Mouse (Mus musculus): ENCODE data around the gene Gm20388. TPM values are rescaled to one million over a fixed set of nuclear protein-coding genes. Genes with fewer than 3 reads are reported as not detected.

Gm20388 gene
- total RNA-seq, 2 experiments from 2014 or later = not detected

DNA sequence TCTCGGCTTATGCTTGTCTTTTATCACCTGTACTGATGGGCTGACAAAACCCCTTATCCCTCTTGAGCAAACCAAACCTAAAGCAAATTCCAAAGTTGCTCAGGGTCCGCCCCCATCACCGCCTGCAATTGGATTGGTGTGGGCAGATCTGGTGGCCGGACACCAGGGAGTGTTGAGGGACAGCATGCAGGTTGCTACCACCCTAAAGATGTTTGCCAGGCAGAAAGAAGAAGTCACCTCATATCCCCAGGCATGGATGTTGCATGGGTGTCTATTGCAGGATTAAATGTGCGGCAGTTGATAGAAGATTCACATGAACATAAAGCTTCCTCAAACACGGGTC lies 4189.0 kb downstream of the Gm20388 start:
- no peak for DNase-seq (ENCODE audit: low spot score in 2 of 2)

DNA sequence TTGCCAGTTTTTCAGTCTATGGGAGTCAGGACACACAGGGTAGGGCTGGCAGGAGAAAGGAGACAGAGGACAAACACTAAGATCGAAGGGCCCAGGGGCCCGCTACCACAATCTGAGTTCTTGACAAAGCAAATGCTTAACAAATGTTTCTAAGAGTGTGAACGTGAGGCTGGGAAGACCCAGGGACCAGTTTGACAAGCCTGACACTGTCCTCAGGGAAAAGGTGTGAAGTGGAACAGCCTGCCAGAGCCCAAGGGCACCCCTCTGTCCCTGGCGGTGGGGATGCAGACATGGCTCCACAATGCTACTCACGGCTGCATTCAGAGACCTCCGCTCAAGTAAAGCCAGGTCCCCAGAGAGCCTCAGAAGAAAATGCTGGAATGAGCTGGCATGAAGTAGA lies 4195.2 kb downstream of the Gm20388 start:
- no peak for DNase-seq (ENCODE audit: low spot score in 2 of 2)

DNA sequence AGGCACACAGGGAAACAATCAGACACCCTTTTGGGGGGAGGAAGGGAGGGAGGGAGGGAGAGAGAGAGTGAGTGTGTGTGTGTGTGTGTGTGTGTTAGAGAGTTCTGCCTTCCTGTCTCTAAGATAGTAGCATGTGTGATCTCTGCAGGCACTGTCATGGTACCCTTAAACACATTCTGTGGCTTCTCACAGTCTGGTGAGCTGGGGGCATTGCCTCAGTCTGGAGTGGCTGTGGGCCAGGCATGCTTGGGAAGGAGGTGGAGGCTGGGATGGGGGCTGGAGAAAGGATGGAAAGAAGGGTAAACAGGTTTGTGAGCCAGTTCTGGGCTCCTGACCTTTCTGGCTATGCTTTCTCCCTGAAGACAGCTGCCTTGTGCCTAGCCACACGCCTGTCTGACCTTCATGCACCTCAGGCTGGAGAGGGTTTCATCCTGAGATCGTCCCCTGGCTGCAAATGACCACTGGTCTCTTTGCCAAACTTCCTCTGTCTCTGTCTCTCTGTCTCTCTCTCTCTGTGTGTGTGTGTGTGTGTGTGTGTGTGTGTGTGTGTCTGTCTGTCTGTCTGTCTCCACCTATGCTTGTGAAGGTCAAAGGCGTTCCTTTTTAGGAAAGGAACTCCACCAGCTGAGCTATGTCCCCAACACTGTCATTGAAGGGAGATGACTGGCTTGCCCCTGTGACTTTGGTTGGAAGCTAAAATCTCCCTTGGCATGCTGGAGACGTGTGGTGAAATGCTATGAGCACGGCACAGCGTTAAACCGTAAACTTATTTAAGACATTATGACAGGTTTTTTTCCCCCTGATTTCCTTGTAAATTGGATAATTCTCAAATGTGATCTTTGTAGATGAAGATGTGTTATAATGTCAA lies 4195.9 kb downstream of the Gm20388 start:
- no peak for DNase-seq (ENCODE audit: low spot score in 2 of 2)

DNA sequence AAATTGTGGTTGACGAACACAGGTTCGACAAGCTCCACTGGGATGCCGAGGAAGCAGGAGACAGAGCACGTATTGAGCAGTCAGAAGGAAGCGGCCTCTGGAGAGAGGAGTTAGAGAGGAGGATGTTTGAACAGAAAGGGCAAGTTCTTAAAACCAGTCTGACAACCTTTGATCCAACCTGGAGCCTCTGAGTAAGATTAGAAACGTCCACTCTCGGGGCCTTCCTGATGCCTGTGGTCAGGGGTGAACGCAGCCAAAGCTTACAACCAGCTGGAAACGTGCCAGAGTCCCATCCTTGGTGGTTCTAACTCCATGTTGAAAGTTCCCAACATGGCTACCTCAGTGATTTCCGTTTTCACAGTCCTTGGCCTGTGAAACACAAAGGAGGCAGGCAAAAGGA lies 4202.5 kb downstream of the Gm20388 start:
- no peak for DNase-seq (ENCODE audit: low spot score in 2 of 2)

DNA sequence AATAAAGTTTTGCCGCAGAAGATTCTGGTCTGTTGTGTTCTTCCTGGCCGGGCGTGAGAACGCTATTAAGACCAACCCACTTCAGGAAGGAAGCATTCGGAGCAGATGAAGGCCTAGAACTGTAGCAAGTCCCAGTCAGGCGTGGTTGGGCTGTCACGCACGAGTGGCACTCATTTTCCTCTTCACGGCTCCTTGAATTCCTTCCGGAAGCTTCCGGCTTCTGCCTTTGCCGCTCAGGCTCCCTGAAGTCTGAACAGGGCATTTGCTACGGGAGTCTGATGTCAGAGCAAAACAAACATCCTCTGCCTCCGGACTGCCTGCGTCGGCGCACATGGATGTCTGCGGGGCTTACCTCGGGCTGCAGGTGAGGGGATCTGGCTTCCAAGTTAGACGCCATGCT lies 4214.6 kb downstream of the Gm20388 start:
- no peak for DNase-seq (ENCODE audit: low spot score in 2 of 2)

DNA sequence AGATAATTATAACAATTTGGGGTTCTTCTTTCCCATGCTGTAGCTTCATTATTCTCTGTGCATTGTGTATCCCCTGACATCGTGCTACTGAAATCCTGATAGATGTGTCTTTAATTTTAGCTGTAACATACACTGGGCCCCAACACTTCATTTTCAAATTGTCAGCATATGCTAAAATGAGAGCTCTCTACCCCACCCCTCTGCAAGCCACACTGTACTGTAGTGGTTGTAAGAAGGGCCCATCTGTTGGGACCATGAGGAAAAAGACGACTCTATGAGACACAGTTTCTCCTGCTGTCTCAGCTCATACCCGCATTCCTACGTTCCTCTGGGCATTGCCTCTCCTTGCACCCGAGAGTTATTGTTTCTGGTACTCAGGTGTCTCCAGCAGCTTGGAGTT lies 4226.6 kb downstream of the Gm20388 start:
- DNase-seq (ENCODE audit: low spot score in 2 of 2) = peak in 1 of 2 experiments; percentile 32

DNA sequence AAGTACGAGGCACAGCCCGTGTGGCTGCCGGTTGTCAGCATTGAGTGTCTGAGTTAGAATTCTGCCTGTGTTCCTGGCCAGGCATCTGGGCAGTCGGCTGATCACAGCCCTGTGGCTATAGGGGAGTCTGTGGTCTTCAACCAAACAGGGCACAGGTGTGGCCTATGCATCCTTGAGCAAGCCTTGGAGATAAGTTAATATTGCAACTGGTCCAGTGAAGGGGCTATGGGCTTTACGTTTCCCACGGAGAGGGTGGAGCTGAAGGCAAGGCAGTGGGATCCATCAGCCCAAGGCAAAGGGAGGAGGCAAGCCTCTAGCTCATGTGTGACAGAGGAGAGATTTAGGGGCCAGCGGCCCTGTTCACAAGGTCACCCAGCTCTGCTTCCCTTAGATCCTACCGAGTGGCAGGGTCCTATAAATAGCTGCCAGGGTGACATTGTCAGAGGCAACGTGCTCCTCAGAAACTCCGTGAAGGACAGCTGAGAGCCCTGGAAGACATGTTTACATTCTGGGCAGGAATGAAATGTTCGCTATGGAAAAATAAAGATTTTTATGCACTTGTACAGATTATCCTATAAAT lies 4229.7 kb downstream of the Gm20388 start:
- DNase-seq (ENCODE audit: low spot score in 2 of 2) = no peak

DNA sequence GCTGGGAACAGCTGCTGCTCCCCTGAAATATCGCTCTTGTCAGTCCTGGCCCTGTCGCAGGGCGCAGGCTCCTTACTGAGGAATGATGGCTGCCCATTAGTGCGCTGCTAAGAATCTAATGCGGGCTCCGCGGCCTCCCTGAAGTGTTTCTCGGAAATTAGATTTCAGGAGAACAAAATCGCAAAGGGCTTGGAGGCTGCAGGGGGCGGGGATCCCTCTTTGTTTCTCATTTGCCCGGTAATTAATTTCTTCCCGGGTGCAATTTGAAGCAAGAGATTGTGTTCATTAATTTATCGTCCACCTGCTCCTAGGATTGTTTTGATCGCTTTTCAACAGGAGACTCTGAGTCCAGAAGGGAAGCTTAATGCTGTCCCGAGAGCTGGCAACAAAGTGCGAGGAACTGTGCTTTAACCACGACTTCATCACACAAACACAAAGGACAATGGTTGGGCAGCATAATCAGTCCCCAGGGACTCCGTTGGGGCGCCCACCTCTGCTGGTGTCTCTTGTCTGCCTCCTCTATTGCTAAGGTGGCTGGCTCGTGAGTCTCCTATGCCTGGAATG lies 4230.3 kb downstream of the Gm20388 start:
- no peak for DNase-seq (ENCODE audit: low spot score in 2 of 2)

DNA sequence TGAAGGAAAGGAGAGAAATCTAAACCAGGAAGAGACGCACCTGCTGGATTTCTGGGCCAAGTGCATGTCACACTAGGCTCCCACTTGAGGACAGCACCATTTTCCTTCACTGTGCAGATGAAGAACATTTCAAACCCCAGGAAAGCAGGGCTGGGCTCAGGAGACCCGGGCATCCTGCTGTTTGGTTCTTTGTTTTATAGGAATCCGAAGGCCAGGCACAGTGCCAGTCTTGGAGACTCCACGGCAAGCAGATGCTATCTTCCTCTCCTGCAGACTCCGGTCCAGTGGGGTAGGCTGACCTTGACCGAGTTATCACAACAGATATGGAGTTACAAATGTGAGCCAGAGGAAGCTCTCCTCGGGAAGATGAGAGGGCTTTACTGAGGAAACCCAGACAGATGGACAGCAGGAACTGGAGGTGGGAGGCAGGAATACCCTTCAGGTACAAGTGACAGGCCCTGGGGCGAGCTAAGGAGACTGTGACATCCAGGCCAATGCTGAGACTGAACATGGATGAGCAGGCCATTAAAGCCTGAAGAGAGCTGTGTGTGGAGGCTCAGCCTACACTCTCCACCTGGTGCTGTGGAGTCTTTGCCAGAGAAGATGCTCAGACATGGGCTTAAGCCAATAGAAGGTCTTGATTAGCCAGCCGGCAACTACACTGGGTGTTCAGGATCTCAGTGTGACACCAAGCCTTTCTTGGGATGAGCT lies 4231.2 kb downstream of the Gm20388 start:
- peak in 1 of 2 experiments; percentile 33 for DNase-seq (ENCODE audit: low spot score in 2 of 2)

DNA sequence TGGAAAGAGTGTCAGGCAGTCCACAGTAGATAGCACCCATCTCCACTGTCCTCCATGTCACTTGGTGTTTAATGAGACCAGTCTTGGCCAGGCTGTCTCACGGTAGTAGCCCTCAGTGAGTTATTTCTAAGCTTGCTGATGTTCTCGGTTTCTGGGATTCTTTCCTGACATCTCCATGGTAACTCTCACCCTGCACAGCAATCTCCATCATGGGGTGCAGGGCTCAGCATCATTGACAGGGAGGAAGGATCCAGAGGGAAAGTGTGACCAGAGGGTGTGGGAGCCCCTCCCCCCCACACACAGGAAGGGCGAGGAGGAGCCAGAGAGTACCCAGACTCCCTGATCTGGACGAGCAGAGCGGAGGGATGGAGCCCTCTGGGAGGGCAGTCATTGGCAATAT lies 4232.4 kb downstream of the Gm20388 start:
- no peak for DNase-seq (ENCODE audit: low spot score in 2 of 2)

DNA sequence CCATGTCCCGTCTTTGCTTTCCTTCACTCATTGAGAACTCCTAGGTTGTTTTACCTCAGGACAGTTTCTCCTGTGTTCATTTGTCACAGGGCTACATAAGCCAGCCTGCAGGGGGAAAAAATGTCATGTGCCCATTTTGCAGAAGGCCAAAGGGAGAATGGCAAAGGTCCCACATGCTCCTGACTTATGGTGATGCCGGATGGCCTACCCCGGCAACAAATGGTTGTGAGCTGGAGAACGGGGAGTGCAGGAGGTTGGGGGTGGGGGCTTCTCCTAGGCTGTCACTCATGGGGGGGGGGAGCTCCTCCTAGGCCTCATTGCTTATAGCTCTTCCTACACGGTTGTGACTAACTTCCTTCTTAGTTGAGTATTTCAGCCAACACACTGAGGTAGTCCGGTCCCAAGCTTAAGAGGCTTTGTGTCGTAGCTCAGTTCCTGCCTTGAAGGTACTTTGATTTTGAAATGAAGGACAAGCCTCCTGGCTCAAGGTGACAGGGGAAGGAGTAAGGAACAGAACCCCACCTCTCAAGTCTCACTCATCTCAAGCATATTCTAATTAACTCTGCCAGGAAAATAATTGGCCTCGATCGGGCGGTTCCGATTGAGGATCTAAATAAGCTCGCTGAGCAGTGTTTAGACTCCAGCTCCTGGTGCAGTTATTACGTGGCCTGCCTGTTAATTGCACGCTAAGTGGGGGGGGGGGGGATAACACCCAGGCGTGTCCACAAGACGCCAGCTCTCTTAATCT lies 4233.4 kb downstream of the Gm20388 start:
- no peak for DNase-seq (ENCODE audit: low spot score in 2 of 2)

DNA sequence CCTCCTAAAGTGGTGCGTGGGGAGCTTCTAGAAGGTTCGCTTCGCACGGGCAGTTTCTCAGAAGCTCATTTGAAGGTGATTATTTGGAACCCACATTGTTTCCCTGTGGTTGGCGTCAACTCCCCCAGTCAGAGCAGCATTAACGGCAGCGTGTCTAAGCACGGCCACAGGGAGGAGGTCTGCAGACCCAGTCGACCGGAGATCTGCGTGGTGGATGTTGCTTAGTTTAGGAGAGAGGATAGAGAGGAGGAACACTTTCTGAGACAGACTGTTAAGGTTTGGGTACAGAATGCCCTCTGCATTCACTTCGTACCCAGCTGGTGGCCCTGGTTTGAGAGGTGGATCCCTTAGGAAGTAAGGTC lies 4234.0 kb downstream of the Gm20388 start:
- no peak for DNase-seq (ENCODE audit: low spot score in 2 of 2)

DNA sequence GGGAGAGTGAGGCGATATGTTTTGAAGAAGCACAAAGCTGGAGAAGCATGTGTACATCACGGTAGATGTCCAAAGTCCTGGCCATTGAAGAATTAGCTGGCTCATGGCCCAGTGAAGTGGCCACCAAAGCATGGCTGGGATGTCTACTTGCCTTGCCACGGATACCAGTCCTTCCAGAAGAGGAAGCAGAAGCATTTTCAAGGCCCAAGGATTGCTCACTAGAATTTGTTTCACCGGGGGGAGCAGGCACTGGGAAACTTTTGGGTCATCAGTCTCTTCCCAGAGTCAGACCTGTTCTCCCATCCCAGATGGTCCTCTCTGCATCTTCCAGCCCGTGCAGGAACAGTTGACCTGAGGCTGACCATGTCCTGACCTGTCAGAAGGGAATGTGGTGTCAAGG lies 4235.6 kb downstream of the Gm20388 start:
- no peak for DNase-seq (ENCODE audit: low spot score in 2 of 2)

DNA sequence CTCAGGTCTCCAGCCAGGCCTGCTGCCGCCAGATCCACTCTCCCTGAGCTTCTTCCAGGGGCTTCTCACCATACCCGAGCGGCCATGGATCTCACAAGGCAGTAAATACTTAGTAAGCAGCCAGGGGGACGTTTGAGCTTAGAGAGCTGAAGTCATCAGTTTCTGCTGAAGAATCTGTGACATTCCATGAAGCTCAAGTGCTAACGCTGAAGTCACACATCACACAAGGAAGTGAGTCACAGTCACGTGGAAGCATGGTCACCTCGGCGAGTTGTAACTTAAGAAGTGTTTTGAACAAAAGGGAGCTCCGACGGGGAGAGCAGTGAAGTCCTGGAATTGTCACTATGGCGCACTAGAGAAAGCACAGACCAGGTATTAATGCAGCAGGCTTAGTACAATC lies 4239.4 kb downstream of the Gm20388 start:
- DNase-seq (ENCODE audit: low spot score in 2 of 2) = no peak

DNA sequence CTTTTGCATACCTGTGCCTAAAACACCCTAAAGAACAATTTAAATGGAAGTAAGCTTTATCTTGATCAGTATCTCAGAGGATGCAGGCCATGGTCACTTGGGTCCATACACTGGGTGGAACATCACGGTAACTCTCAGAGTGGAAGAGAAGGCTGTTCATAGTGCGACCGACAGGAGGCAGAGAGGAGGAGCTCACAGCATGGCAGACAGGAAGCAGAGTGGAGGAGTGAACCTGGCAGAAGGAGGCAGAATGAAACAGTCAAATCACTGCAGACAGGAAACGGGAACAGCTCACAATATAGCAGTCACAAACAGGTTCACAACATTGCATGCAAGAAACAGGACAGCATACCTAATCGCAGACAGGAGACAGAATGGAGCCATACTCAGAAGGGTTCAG lies 4239.9 kb downstream of the Gm20388 start:
- no peak for DNase-seq (ENCODE audit: low spot score in 2 of 2)

DNA sequence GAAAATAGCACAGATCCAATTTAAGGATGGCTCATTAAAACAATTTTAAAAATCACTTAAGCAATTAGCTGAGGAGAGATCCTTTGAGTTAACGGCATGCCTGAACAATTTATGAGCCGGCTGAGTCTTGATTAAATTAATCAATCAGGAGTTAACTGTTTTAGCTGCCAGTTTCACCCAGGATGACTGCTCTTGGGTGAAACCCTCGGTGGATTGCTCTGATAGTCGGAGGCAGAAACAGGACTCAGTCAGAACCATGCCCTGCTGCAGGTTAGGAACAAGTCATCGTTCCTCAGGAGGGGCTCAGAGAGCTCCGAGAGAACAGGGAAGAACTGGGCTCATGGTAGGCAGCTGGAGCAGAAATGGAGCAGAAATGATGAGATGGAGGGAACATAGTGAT lies 4241.2 kb downstream of the Gm20388 start:
- no peak for DNase-seq (ENCODE audit: low spot score in 2 of 2)

DNA sequence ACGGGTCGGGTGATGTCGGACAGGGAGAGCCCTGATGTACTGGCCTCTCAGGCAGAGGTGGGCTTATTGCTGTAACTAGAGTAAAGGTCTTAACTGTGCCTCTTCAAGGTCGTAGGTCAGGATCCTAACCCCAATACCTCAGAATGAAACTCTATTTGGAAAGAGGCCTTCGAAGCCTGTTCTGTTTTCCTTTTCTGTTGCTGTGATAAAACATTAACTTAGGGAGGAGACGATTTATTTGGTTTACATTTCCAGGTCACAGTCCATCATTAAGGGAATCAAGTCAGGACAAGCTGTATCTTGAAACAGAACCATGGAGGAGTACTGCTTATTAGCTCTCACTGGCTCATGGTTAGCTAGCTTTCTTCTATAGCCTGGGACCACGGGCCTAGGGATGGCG lies 4242.1 kb downstream of the Gm20388 start:
- DNase-seq (ENCODE audit: low spot score in 2 of 2) = no peak

DNA sequence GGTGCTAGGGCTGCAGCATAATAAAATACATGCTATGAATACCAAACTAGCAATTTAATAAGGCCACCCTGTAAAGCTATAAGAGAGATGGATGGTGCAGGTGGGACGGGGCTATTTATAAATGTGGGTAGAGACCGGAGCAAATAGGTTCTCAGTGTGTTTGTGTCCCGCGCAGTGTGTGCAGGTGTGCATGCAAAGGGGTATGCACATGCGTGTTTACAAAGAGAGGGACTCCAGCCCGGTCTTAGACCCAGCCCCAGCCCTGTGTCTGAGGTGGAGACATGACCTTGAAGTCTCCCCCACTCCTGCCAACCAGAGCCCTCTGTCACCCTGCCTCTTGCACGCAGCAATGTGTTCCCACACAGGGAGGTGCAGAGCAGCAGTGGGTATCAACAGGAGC lies 4245.7 kb downstream of the Gm20388 start:
- no peak for DNase-seq (ENCODE audit: low spot score in 2 of 2)

DNA sequence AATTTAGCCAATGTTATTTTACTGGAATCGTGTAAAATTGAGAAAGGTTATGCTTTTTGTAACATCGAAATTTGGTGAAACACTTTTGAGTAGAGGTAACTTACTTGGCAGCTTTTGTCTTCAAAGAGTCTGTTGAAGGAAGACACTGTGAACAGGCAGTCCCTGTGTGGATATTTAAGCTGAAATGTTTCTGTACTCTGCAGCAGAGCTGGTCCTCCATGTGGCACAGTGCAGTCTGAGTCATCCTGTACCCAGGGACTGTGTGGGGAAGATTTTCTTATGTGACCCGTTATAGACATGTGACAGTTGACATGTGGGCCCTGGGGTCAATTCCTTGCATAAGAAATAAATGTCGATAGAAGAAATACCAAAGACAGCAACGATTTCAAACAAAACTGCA lies 4251.0 kb downstream of the Gm20388 start:
- no peak for DNase-seq (ENCODE audit: low spot score in 2 of 2)

DNA sequence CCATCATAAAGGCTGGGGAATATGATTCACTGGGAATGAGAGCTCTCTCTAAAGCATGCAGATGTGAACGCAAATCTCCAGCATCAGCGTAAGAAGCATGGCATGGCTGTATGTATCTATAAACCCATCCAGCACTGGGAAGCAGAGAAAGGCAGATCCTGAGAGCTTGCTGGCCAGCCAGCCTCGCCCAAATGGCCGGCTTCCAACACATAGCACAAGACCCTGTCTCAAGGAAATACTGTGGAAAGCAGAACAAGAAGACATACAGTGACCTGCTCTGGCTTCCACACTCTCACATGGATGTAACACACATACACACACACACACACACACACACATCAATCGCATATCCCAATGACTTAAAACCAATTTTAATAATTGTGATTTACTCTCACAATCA lies 4252.6 kb downstream of the Gm20388 start:
- DNase-seq (ENCODE audit: low spot score in 2 of 2) = no peak

DNA sequence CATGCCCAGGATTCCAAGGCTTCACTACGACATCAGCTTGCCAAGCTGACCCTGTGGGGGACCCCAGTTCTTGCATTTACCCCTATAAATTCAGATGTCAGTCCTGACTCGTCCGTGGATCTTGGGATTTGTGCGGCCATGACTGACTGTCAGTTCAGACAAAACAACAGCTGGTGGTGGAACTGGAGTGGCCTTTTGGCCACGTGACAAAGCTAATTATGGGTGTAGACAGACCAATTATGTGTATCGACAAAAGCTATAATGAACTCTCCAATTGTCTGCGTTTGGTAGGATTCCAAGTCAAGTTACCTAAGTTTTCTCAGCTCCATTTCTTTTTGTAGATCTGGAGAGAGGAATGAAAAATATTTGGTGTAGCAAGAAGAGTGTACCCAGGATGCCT lies 4259.1 kb downstream of the Gm20388 start:
- DNase-seq (ENCODE audit: low spot score in 2 of 2) = no peak
